Mouse (Mus musculus): ENCODE measurements around the gene Dpm1.

- no peak for TF ChIP-seq CTCF (IDR thresholded peaks at IDR 0.05; ENCODE audit: extremely low read depth, insufficient read depth, low read length)
- no peak for TF ChIP-seq POLR2A (IDR thresholded peaks at IDR 0.05; ENCODE audit: extremely low read depth, insufficient read depth, low read length)
Measured at GRCm38 (mm10) chr2:168160370-168160930, 69.9 kb downstream of the Dpm1 start.

Data from cortical plate, adult 2 months (tissue).